Mouse (Mus musculus): ENCODE data around the gene Gpr174.
"Not testable (repeated sequence)": the region's sequence is repeated elsewhere in the genome, so short reads cannot be mapped to it uniquely, and the experiment has no call there.

Gene Gpr174

DNA sequence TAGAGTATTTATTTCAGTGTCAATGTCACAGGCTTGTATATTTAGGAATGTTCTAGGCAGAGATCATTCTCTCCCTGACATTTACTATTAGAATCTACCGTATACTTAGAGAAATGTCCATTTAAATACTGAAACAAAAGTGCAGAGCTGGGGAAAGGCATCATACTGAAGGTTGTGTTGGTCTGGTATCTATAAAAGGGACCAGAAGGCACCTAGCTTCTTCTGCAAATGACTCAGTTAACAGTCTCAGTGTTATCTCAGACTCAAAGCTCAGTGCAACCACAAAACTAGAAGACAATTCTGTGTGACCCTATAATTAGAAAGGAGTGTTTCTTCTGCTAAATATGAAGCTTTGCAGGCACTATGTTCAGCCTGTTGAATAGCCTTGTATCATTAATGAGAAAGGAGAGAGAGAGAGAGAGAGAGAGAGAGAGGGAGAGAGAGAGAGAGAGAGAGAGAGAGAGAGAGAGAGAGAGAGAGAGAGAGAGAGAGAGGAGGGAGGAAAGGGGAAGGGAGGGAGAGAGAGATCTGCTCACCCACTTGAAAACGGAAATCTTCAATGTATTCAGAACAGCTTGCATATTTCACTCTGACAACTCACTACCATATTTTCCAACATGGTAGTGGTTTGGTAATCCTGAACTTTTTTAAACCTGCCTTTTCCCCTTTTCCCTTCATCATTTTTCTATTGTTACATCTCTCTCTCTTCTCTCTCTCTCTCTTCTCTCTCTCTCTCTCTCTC is at the start of gene Gpr174:
Gene Gpr174, plus strand, starts transcription at position 393 of the 742 bp plus-strand sequence.
- no peak for DNase-seq (ENCODE audit: low spot score)

- no peak for DNase-seq (ENCODE audit: low spot score)
Observed at GRCm38 (mm10) chrX:107217577-107218090, 38.0 kb upstream of the Gpr174 start.

DNA sequence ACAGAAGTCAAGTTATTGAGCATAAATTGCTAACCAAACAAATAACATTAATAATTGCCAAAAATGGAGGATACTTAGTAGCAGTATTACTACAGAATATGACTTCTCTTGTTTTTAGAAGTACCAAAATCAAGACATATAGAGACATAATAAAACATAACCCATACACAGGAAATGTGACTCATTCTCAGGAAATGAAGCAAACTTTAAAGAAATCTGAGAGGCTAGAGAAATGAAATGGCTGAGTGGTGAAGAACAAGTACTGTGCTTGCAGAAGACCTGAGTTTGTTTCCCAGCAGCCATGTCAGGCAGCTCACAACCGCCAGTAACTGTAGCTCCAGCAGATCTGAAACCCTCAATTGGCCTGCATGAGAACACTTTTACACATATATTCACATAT is 30.8 kb upstream of the Gpr174 start:
- no peak for DNase-seq (ENCODE audit: low spot score)

GRCm38 (mm10) chrX:107231214-107231613 is 24.5 kb upstream of the Gpr174 start:
- DNase-seq (ENCODE audit: low spot score): no peak

DNA sequence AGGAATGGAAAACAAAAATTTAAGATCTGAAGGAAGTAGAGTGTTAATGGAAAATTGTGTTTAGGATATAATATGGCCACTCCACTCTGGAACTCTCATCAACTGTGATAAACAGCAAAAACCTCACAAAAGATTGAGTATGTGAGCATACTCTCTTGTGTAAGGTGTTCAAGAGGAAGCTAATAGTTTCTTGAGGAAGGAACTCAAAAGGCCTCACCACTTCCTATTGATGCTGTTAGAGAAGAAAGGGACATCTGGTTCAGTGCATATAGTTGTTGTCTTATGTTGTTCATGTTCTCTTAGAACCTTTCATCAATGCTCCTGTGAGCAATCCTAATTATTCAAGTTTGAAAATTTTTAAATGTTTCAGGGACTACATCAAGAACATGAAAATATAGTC is 21.0 kb upstream of the Gpr174 start:
- no peak for DNase-seq (ENCODE audit: low spot score)

DNA sequence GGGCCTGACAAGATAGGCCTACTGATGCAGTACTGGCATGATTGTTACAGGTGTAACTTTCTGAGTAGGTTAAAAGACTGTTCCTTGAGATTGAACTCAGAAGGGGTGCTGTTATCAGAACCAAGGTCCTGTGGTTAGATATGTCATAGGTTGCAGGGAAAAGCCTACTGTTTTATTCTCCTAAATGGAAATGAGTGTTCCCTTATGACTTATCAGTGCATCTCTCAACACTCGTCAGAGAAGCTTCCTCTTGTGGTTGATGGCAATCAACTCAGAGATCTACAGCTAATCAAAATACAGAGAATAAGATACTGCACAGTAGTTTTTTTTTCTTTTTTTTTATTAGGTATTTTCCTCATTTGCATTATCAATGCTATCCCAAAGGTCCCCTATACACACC is 19.2 kb upstream of the Gpr174 start:
- DNase-seq (ENCODE audit: low spot score): no peak

DNA sequence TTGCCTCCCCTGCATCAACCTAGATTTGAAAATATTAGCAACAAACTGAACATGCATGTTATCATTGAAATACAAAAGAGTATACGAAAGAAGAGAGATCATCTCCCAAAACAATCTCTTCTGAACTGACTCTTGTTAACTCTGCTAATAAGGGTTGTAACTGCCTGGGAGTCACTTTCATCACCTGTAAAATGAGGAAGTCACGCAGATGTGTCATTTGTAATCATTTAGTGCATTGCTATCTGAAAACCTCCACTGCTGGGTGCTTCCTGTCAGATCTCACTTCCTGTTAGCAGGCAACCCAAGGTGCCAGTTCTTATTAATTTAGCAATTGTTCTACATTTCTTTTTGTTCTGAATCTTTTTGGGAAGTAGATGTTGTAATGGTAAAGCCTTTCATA is 5.3 kb upstream of the Gpr174 start:
- no peak for DNase-seq (ENCODE audit: low spot score)

- no peak for DNase-seq (ENCODE audit: low spot score)
Observed at GRCm38 (mm10) chrX:107264619-107265018, 8.9 kb downstream of the Gpr174 start.

GRCm38 (mm10) chrX:107277606-107278005 is 21.9 kb downstream of the Gpr174 start:
- DNase-seq (ENCODE audit: low spot score): no peak

DNA sequence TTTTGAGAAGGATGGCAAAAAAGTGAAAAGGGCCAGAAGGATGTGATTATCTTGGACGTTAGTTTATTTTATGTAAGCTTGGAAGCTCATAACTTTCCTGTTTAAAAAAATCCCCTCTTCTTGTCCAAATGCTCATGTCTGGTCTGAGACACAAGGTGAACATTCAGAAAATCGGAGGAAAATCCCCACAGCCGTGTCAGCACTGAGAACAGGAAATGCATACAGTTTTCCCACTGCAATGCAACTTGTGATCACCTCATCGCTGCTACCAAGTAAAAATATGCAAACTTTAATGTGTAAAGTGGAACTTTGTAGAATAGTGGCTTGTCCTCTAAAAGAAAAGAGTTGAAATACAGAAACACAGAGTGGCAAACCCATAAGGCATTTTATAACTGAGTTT is 28.5 kb downstream of the Gpr174 start:
- DNase-seq (ENCODE audit: low spot score): no peak

DNA sequence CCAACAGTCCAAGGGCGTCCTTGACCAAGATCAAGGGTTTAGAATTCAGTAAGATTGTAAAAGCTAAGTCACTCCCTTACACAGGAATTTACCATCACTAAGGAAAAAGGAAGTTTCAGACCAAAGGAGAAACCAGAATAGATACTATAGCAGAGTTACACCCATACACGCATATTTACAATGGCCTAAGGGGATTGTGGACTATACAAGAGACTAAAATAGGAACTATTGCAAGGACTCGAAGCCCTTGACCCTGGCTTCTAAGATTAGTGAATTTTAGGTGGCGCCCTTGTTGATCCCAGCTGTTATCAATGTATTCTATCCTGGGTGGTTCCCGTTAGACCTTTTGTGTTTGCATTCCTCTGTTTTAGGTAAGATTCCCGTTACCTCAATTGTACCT is 42.2 kb downstream of the Gpr174 start:
- not testable (repeated sequence) for DNase-seq (ENCODE audit: low spot score)

GRCm38 (mm10) chrX:107298761-107299160 is 43.1 kb downstream of the Gpr174 start:
- no peak for DNase-seq (ENCODE audit: low spot score)

GRCm38 (mm10) chrX:107306492-107306891 is 50.8 kb downstream of the Gpr174 start:
- DNase-seq (ENCODE audit: low spot score): no peak

DNA sequence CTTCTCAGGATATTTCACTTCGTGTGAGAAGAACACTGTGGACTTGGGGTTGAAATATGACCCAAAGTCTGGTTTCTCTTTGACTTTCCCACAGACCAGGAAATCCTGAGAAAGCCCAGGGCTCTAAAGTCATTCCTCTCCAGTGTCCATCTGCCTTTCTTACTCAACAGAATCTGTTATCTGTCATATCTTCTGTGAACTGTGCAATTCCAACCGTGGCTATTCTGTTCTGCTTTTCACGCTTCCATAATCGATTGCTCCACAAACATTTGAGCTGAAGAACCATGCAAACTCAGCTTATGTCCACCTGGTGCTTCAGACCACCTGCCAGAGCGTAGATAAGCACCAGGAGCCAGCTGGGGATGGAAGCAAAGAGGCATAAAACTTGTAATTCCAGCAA is 56.9 kb downstream of the Gpr174 start:
- DNase-seq (ENCODE audit: low spot score): peak; percentile 5

- no peak for DNase-seq (ENCODE audit: low spot score)
Observed at GRCm38 (mm10) chrX:107325697-107326381, 70.2 kb downstream of the Gpr174 start.

DNA sequence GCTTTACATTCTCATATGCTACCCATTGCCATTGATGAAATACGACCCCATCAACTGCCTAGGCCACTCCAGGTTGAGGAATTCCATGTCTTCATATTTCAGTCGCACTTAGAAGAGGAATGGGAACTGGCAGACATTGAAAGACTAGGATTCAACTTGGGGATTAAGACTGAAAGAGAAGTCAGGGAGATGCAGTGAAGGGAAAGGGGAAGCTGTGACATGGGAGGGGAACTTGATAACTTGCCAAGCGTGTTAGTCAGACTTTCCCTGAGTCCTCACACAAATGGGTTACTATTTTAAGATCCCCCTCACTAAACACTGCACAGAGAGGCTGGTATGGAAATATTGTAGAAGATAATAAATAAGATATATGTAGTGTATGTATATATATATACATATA is 74.2 kb downstream of the Gpr174 start:
- no peak for DNase-seq (ENCODE audit: low spot score)

- no peak for DNase-seq (ENCODE audit: low spot score)
Observed at GRCm38 (mm10) chrX:107336609-107337008, 80.9 kb downstream of the Gpr174 start.

DNA sequence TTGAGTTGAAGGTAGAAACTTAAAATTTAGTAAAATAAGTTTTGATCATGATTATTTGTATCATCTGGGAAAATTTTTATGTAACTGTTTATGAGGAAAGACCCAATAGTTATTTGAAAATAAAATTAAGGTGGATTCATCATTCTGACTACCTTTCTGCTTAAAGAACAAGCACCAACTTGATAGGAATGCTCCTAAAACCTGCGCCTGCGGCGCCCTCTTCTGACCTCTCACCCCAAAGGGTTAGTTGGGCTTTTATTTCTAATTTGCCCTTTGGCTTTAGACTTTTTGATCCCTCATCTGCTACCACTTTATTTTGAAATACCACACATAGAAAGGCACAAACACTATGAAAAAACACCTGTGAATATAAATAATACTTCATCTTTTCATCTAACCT is 86.3 kb downstream of the Gpr174 start:
- DNase-seq (ENCODE audit: low spot score): no peak

Data from embryo, embryonic 10 days (tissue).